Mouse (Mus musculus) E14TG2a.4 (cell line): ENCODE measurements around the gene Ttll11.

Source experiments
- H3K27me3 ChIP-seq: 2 replicates; pipeline ENCODE4 v1.6.1; 2014; ENCODE audit warnings: low read length, control low read depth; ENCODE audit not compliant: insufficient read depth
- H3K36me3 ChIP-seq: 2 replicates; pipeline ENCODE4 v1.6.1; 2014; ENCODE audit warnings: low read length, control low read depth; ENCODE audit not compliant: insufficient read depth
- H3K4me1 ChIP-seq: replicated peaks from 2 replicates; pipeline ENCODE4 v1.6.1; 2014; ENCODE audit warnings: low read depth, low read length, control low read depth
- H3K4me3 ChIP-seq: replicated peaks from 2 replicates; pipeline ENCODE4 v1.5.1; 2014; ENCODE audit warnings: mild to moderate bottlenecking, low read length
- H3K9me3 ChIP-seq: 2 replicates; pipeline ENCODE4 v1.6.1; 2014; ENCODE audit warnings: low read length, control low read depth
- CTCF ChIP-seq: conservative IDR thresholded peaks from 2 replicates; pipeline ENCODE4 v1.5.1; 2014; ENCODE audit warnings: low read length
- NANOG ChIP-seq: IDR thresholded peaks from 2 replicates; pipeline ENCODE4 v1.6.1; 2014; ENCODE audit warnings: borderline replicate concordance, low read length, mixed read lengths
- POU5F1 ChIP-seq: IDR thresholded peaks from 2 replicates; pipeline ENCODE4 v1.6.1; 2014; ENCODE audit warnings: low read length, borderline replicate concordance

The Ttll11 gene

DNA sequence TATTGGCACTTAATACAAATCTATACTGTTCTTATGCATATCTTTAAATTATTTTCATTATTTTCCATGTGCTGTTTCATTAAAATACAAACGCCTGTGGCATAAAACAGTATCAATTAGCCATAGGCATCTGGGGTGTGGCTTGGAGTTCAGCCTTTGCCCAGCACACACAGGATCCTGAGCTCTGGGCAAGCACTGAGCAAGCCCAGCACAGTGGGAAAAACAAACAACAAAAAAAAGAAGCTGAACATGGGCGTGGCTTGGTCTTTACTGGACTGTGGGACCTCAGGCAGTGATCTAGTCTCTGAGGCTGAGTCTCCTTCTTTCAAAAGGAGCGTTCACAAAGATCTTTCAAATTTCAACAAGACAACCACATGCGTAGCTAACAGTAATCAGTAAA lies 116.4 kb downstream of the Ttll11 start:
- Histone ChIP-seq H3K36me3 (no peaks in the 10 kb centered on the region), H3K4me3 (no peak overlapping the region), H3K27me3 (peaks cover 11% of the 10 kb centered on the region), H3K4me1 (peaks cover 22% of the 10 kb centered on the region), H3K9me3 (no peaks in the 10 kb centered on the region)
- no peak for TF ChIP-seq NANOG
- TF ChIP-seq POU5F1: no peak
- TF ChIP-seq CTCF: no peak

DNA sequence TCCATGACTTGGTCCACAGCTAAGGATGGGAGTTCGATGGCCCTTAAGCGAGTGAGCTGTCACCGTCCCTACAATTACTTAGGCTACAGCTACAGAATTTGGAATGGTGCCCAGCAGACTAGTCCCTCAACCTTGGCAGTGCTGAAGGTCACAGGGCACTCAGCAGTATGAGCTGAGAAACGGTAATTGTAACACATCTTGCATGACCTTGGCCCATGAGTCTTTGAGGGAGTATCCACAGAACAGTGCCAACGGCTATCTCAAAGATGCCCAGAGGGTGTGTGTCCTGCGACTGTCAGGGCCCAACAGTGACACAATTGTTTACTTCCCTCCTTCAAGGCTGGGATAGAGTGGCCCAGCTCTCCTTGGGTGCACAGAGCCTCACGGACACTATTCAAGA lies 118.5 kb downstream of the Ttll11 start:
- TF ChIP-seq CTCF (no peak), NANOG (no peak), POU5F1 (no peak)
- H3K27me3 ChIP-seq: peaks cover 11% of the 10 kb centered on the region
- no peaks in the 10 kb centered on the region for H3K9me3 ChIP-seq
- H3K4me3 ChIP-seq: no peak overlapping the region
- no peaks in the 10 kb centered on the region for H3K36me3 ChIP-seq
- peaks cover 22% of the 10 kb centered on the region for H3K4me1 ChIP-seq

DNA sequence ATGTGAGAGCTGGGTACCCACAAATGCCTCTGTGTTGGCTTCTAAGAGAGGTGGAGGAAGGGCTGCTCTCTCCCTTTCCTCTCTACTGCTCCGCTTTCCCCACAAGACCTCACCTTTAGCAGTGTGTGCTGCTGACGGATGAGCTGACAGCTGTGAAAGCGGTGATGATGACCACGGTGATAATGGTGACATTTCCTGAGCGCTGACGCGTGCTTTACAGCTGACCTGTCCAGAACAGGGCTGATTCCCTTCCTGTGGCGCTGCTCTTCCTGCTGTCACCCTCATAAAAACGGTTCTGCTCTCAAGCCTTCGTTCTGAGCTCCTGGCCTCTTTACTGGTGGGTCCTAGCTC lies 119.3 kb downstream of the Ttll11 start:
- no peak overlapping the region for H3K4me3 ChIP-seq
- no peak for TF ChIP-seq NANOG
- no peak for TF ChIP-seq POU5F1
- TF ChIP-seq CTCF: no peak
- H3K9me3 ChIP-seq: no peaks in the 10 kb centered on the region
- no peaks in the 10 kb centered on the region for H3K36me3 ChIP-seq
- H3K4me1 ChIP-seq: peaks cover 22% of the 10 kb centered on the region
- H3K27me3 ChIP-seq: peaks cover 11% of the 10 kb centered on the region

DNA sequence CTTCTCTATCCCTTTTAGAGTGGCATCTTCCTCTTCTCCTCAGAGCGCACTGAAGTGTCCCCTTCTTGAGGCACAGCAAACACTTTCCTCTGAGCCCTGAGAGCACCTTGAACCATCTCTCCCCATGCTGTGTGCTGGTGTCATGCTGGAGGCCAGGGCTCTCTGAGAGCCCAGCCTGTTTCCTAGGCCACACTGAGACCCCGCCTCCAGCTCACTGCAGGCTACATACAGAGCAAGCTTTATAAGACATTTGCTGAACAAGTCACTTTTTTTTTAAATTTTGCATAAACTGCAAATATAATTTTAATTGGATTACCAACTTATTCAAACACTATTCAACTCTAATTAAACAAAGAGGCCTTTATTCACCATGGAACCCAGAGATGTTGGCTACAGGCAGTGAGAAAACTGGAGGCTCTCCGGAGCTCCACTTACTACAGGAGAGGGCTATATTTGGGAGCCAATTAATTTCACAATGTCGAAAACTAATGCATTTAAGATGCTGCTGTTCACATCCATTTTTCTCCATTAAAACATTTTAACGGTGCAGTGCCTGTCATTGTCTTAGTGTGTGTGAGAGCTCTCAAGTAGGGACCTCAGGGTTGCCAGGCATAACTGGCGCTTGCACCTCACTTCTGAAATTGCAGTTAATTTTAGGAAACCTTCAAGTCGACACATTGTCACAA lies 119.9 kb downstream of the Ttll11 start:
- Histone ChIP-seq H3K9me3 (no peaks in the 10 kb centered on the region), H3K36me3 (no peaks in the 10 kb centered on the region), H3K4me1 (peaks cover 24% of the 10 kb centered on the region), H3K27me3 (peaks cover 6% of the 10 kb centered on the region), H3K4me3 (no peak overlapping the region)
- no peak for TF ChIP-seq CTCF
- no peak for TF ChIP-seq POU5F1
- no peak for TF ChIP-seq NANOG

DNA sequence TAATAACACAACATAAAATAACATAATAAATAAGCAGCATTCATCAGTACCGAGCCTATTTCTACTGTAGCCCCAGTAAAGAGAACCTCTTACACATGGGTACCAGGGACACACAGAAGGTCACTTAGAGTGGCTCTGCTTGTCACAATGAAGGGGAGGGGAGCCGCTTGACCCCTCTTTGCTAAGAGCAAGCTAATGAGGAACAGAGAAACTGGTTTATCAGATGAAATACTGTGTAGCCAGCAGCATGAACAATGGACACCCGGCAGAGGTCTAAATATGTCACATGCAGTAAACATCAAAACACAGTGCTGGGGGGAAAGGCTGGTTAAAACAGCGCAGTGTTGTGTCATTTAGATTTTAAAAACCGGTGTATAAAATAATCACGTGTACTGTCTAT lies 121.4 kb downstream of the Ttll11 start:
- no peaks in the 10 kb centered on the region for H3K36me3 ChIP-seq
- H3K27me3 ChIP-seq: peaks cover 4% of the 10 kb centered on the region
- H3K9me3 ChIP-seq: no peaks in the 10 kb centered on the region
- no peak overlapping the region for H3K4me3 ChIP-seq
- peaks cover 14% of the 10 kb centered on the region for H3K4me1 ChIP-seq
- TF ChIP-seq NANOG (no peak), CTCF (no peak), POU5F1 (no peak)

DNA sequence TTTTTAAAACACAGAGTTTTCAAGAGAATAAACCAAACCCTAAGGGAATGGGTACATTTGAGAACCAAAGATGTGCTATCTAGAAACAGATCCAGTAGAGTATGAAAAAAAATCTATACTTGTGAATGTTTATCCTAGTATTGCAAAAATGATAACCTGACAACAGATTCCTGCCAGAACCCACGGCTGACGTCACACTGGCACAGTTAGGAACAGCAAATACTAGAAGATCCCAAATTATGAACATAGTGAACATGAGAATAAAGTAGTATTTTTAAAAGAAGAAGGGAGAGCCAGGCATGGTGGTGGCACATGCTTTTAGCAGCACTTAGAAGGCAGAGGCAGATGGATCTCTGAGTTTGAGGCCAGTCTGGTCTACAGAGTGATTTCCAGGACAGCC lies 122.8 kb downstream of the Ttll11 start:
- Histone ChIP-seq H3K27me3 (peaks cover 12% of the 10 kb centered on the region), H3K9me3 (no peaks in the 10 kb centered on the region), H3K36me3 (no peaks in the 10 kb centered on the region), H3K4me3 (no peak overlapping the region), H3K4me1 (peaks cover 23% of the 10 kb centered on the region)
- TF ChIP-seq NANOG (no peak), POU5F1 (no peak), CTCF (no peak)

DNA sequence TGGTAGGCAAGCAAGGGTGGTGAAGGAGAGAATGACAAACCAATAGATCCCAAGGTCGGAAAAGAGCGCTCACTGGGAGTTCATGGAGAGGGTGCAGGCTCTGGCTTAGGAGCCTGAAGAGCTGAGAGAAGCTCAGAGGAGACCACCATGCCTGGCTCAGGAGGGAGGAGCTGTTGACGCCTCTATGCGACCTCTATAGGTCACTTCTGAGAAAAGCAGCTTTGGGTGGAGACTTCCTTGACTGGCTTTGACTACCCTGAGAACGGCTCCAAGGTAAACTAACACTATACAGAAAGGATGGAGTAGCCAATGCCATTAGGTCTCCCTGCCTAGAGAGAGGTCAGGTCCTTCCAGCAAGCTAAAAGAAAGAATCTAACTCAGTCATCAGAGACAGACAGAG lies 124.8 kb downstream of the Ttll11 start:
- TF ChIP-seq CTCF: peak; percentile 31
- TF ChIP-seq NANOG: no peak
- no peak for TF ChIP-seq POU5F1
- no peak overlapping the region for H3K4me3 ChIP-seq
- H3K27me3 ChIP-seq: peaks cover 26% of the 10 kb centered on the region
- H3K4me1 ChIP-seq: peaks cover 31% of the 10 kb centered on the region
- no peaks in the 10 kb centered on the region for H3K9me3 ChIP-seq
- H3K36me3 ChIP-seq: no peaks in the 10 kb centered on the region

DNA sequence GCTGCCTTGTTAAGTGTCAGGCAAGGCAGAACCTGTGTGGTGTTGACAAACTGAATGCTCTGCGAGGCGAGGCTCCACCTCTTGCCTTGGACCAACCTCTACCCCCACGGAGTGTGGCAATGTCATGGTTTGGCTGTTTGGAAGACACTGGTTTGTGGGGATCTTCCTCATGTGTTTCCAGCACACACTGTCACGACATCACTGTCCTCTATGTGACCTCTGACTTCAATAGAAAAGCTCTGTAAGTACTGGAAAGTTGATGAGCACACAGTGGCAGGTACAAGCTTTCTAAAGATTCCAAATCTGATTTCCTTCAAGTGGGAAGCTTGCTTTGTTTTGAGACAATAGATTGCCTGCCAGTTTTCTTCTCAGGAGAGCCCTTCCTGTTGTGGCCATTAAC lies 126.7 kb downstream of the Ttll11 start:
- Histone ChIP-seq H3K4me3 (no peak overlapping the region), H3K27me3 (peaks cover 36% of the 10 kb centered on the region), H3K36me3 (no peaks in the 10 kb centered on the region), H3K9me3 (peaks cover 3% of the 10 kb centered on the region; the same call in 1 of the 2 replicates), H3K4me1 (peaks cover 39% of the 10 kb centered on the region)
- peak; percentile 91 for TF ChIP-seq NANOG
- TF ChIP-seq CTCF: no peak

DNA sequence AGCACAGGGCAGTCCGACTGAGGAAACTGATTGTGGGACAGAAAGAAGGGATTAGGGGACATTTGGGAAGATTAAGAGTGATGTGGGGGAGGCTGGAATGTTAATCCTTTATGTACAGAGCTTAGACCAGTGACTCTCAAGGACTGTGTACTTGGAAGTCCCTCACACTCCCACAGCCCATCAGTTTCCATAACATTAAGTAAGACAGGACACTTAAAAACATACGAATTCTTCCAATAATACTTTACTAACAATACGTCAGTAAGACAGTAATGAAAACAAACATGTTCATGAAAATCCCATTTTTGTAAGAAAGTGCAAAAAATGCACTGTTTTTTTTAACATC lies 127.6 kb downstream of the Ttll11 start:
- Histone ChIP-seq H3K4me1 (peaks cover 43% of the 10 kb centered on the region), H3K36me3 (no peaks in the 10 kb centered on the region), H3K9me3 (peaks cover 3% of the 10 kb centered on the region; the same call in 1 of the 2 replicates), H3K27me3 (peaks cover 44% of the 10 kb centered on the region), H3K4me3 (no peak overlapping the region)
- TF ChIP-seq CTCF: no peak
- no peak for TF ChIP-seq NANOG
- no peak for TF ChIP-seq POU5F1
